Mouse (Mus musculus): ENCODE measurements at regions not wholly inside any gene's neighbourhood (a gene's known extent, or its start where the extent isn't known, plus 50 kb on each side); places are given as distances from the start of the nearest gene placed in this dataset.

DNA sequence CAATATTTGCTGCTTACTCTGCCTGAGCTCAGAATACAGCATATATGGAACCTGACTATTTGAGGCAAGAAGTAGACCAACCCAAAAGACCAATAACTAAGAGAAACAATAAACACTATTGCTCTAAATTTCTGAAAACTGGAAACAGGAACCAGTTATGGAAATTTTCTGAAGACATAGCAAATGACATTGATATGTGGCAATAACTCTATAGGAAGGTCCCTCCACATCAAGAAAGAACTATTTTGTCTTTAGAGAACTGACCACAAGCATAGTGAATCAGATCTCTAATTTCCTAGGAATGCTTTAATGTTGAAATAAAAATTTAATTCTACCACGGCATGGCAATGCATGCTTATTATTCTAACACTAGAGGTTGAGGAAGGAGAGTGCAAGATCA is 358.3 kb downstream of the 4930474N05Rik start:
- DNase-seq (ENCODE audit: low spot score), result no peak
- 78% methylated on average over 1 of the region's 1 CpGs for WGBS

DNA sequence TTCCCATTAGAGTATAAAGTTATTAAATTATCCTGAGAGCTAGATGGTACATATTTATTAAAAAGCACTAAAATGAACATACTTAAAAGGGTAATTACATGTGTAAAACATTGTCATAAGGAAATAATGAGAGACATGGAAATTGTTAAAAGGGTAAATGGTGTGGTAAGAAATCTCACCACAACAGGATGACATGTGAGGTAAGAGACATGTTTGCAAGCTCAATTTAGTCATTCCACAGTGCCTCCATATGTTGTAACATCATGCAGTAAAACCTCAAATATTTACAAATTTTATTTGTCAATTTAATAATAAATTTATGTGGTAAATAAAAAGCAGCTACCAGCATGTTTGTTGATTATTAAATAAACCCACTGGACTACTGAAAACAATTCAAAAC is 355.4 kb downstream of the 4930474N05Rik start:
- no peak for DNase-seq (ENCODE audit: low spot score)
- H3K4me1 ChIP-seq (ENCODE audit: insufficient read depth, low read depth, low read length), result no peaks in the 10 kb centered on the region
- TF ChIP-seq CTCF (IDR thresholded peaks at IDR 0.05) (no peak), EP300 (IDR thresholded peaks at IDR 0.05) (no peak)

More for the DNA sequence above, 358.3 kb downstream of the 4930474N05Rik start:
- ATAC-seq, result no peak
- Histone ChIP-seq H3K9me3 (ENCODE audit: low read length) (no peaks in the 10 kb centered on the region), H3K9ac (replicated peaks; ENCODE audit: low read depth) (no peak overlapping the region), H3K27me3 (replicated peaks; ENCODE audit: insufficient read depth, low read length) (no peaks in the 10 kb centered on the region), H3K36me3 (ENCODE audit: insufficient read depth, low read length) (no peaks in the 10 kb centered on the region), H3K27ac (ENCODE audit: low read length) (no peak overlapping the region), H3K4me3 (ENCODE audit: low read depth, low read length) (no peak overlapping the region), H3K4me1 (ENCODE audit: insufficient read depth, low read depth, low read length) (no peaks in the 10 kb centered on the region), H3K4me2 (replicated peaks; ENCODE audit: low read depth, low read length) (no peak overlapping the region)
- TF ChIP-seq CTCF (IDR thresholded peaks at IDR 0.05) (no peak), EP300 (IDR thresholded peaks at IDR 0.05) (no peak)

DNA sequence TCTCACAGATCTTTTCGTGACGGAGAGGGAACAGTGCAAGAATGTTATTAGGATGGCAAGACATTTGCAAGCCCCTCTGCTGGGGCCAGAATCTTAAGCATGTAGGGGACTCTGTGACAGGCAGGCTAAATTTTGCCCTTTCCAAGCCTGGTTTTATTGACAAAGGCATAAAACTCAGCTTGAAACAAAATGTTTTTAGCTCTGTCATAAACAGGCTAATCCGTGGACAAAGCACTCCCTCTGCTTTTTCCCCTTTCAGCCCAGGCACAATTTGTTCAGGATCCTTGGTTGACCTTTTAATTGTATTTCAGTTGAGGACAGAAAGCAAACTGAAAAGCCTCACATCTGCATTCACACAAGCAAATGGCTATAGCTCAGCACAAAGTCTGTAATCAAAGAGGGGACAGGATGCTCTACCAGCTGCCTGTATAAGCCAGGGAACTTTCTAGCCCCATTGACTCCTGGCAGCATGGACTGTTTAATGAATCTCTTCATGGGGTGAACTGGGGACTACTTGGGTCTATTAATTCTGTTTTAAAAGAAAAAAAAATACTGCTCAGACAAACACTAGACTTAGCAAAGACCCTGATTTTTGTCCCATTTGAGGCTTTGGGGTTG is 320.0 kb downstream of the 4930474N05Rik start:
- H3K9me3 ChIP-seq (ENCODE audit: low read length), result no peaks in the 10 kb centered on the region
- no peak for DNase-seq (ENCODE audit: low spot score)
- H3K4me1 ChIP-seq (ENCODE audit: insufficient read depth, low read depth, low read length), result no peaks in the 10 kb centered on the region
- no peaks in the 10 kb centered on the region for H3K36me3 ChIP-seq (ENCODE audit: insufficient read depth, low read length)
- H3K4me2 ChIP-seq (replicated peaks; ENCODE audit: low read depth, low read length), result no peak overlapping the region
- WGBS, result 78% methylated on average over 3 of the region's 3 CpGs
- H3K9ac ChIP-seq (replicated peaks; ENCODE audit: low read depth), result no peak overlapping the region
- no peaks in the 10 kb centered on the region for H3K27me3 ChIP-seq (replicated peaks; ENCODE audit: insufficient read depth, low read length)
- H3K4me3 ChIP-seq (ENCODE audit: low read depth, low read length), result no peak overlapping the region
- no peak for TF ChIP-seq EP300 (IDR thresholded peaks at IDR 0.05)
- no peak for TF ChIP-seq CTCF (IDR thresholded peaks at IDR 0.05)
- ATAC-seq, result no peak
- H3K27ac ChIP-seq (ENCODE audit: low read length), result no peak overlapping the region

More for the DNA sequence above, 355.4 kb downstream of the 4930474N05Rik start:
- Histone ChIP-seq H3K9ac (replicated peaks; ENCODE audit: low read depth) (no peak overlapping the region), H3K9me3 (ENCODE audit: low read length) (no peaks in the 10 kb centered on the region), H3K27ac (ENCODE audit: low read length) (no peak overlapping the region), H3K36me3 (ENCODE audit: insufficient read depth, low read length) (no peaks in the 10 kb centered on the region), H3K4me3 (ENCODE audit: low read depth, low read length) (no peak overlapping the region), H3K27me3 (replicated peaks; ENCODE audit: insufficient read depth, low read length) (no peaks in the 10 kb centered on the region), H3K4me2 (replicated peaks; ENCODE audit: low read depth, low read length) (no peak overlapping the region)
- no peak for ATAC-seq

DNA sequence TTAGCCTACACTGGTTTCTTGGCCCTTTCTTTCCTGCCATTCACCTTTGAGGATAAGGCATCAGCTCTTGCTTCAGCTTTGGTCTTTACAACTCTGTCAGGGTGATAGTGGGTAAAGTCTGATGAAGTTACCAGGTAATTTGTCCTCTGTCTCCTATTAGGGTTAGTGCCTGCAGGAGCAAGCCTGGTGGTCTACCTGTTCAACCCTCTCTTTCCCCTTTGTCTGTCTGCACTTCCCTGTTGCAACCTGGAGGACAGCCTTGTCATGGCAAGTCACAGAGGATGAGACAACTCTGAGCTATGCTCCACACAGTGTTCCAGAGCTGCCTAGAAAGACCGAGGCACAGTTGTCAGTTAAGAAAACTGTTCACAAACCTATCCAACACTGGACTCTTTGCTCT is 319.5 kb downstream of the 4930474N05Rik start:
- no peak overlapping the region for H3K4me2 ChIP-seq (replicated peaks; ENCODE audit: low read depth, low read length)
- H3K4me1 ChIP-seq (ENCODE audit: insufficient read depth, low read depth, low read length), result no peaks in the 10 kb centered on the region
- no peak overlapping the region for H3K4me3 ChIP-seq (ENCODE audit: low read depth, low read length)
- no peaks in the 10 kb centered on the region for H3K9me3 ChIP-seq (ENCODE audit: low read length)
- no peak overlapping the region for H3K27ac ChIP-seq (ENCODE audit: low read length)
- no peaks in the 10 kb centered on the region for H3K36me3 ChIP-seq (ENCODE audit: insufficient read depth, low read length)
- DNase-seq (ENCODE audit: low spot score) (no peak), ATAC-seq (no peak)
- TF ChIP-seq CTCF (IDR thresholded peaks at IDR 0.05) (no peak), EP300 (IDR thresholded peaks at IDR 0.05) (no peak)
- no peaks in the 10 kb centered on the region for H3K27me3 ChIP-seq (replicated peaks; ENCODE audit: insufficient read depth, low read length)
- WGBS, result 88% methylated on average over 1 of the region's 1 CpGs
- no peak overlapping the region for H3K9ac ChIP-seq (replicated peaks; ENCODE audit: low read depth)

Measured in lung, postnatal 0 days (tissue).